Mouse (Mus musculus) liver, embryonic 14.5 days (tissue): ENCODE measurements around the gene Pld1. TPM values are rescaled to one million over a fixed set of nuclear protein-coding genes. Genes with fewer than 3 reads are reported as not detected.

Experiments used
- ATAC-seq: fragments of 200-750 bp; cut with Nextera tagmentation; 2 replicates; pipeline ENCODE4 v1.8.0; 2017; ENCODE audit warnings: moderate number of reproducible peaks, mild to moderate bottlenecking, moderate library complexity; ENCODE audit not compliant: insufficient read depth
- DNase-seq, 3 experiments: peaks; one replicate each; pipeline ENCODE4 v3.0.0-alpha.2; 2012 to 2013; ENCODE audit warnings: low read depth in 3 of 3, low spot score in 3 of 3
- H3K27ac ChIP-seq: fragments of 300-500 bp; sonication (generic); 2 replicates; pipeline ENCODE4 v1.5.1; 2014; ENCODE audit warnings: moderate library complexity, mild to moderate bottlenecking, control low read depth, inconsistent platforms
- H3K27me3 ChIP-seq: fragments of 300-500 bp; sonication (generic); 2 replicates; pipeline ENCODE4 v1.6.1; 2014; ENCODE audit warnings: mild to moderate bottlenecking, low read length, moderate library complexity; ENCODE audit not compliant: control insufficient read depth, insufficient read depth
- H3K36me3 ChIP-seq: fragments of 300-500 bp; sonication (generic); replicated peaks from 2 replicates; pipeline ENCODE4 v1.6.1; 2014; ENCODE audit warnings: low read depth; ENCODE audit not compliant: control insufficient read depth, insufficient read depth
- H3K4me1 ChIP-seq, 2 experiments: fragments of 200-500 bp in 1 of 2; fragments of 300-500 bp in 1 of 2; sonication (generic) in 1 of 2; replicated peaks; 2 replicates each; pipeline ENCODE4 v1.6.1; 2012 to 2014; ENCODE audit warnings: antibody characterized with exemption in 1 of 2, inconsistent platforms in 1 of 2, low read length in 1 of 2; ENCODE audit not compliant: control insufficient read depth in 2 of 2, insufficient read depth in 2 of 2
- H3K4me2 ChIP-seq: fragments of 300-500 bp; sonication (generic); 2 replicates; pipeline ENCODE4 v1.6.1; 2014; ENCODE audit warnings: low read depth, mild to moderate bottlenecking, control low read depth, moderate library complexity
- H3K4me3 ChIP-seq, 2 experiments: fragments of 200-500 bp in 1 of 2; fragments of 300-500 bp in 1 of 2; sonication (generic) in 1 of 2; 2 replicates each; pipeline ENCODE4 v1.5.1; 2012 to 2014; ENCODE audit warnings: low read depth in 2 of 2, low read length in 2 of 2, mild to moderate bottlenecking in 2 of 2, control low read depth in 1 of 2, inconsistent platforms in 1 of 2, moderate library complexity in 1 of 2; ENCODE audit not compliant: insufficient read depth in 1 of 2
- H3K9ac ChIP-seq: fragments of 300-500 bp; sonication (generic); replicated peaks from 2 replicates; pipeline ENCODE4 v1.6.1; 2014; ENCODE audit warnings: mild to moderate bottlenecking, control low read depth, moderate library complexity
- H3K9me3 ChIP-seq: fragments of 300-500 bp; sonication (generic); 2 replicates; pipeline ENCODE4 v1.6.1; 2016; ENCODE audit warnings: low read length, mixed read lengths; ENCODE audit not compliant: control insufficient read depth
- CTCF ChIP-seq: IDR thresholded peaks from 2 replicates; pipeline ENCODE4 v1.5.1; 2016; ENCODE audit warnings: antibody characterized with exemption, low read depth, control low read depth
- EP300 ChIP-seq: IDR thresholded peaks from 2 replicates; pipeline ENCODE4 v1.6.1; 2016; ENCODE audit warnings: antibody characterized with exemption, low read depth
- WGBS: fragments of 180-500 bp; shearing (Covaris S2); extraction: QIAGEN DNeasy Blood & Tissue Kit; methylation state at CpG from one replicate; pipeline ENCODE4 v1.1.7; 2014; ENCODE audit not compliant: insufficient replicate concordance; 5-methylcytosine and 5-hydroxymethylcytosine counted together
- polyA plus RNA-seq, 2 experiments: library from polyadenylated mRNA; depleted of rRNA in 1 of 2; stranded (reverse) in 1 of 2; unstranded in 1 of 2; fragments of >200 nt; fragmentation: Nextera tagmentation in 1 of 2; extraction: Ambion mirVana in 1 of 2; gene quantifications; 2 replicates each; pipeline versions ENCODE4 v1.2.1 to v1.2.3; 2012 to 2014

Pld1 gene
- polyA plus RNA-seq, 2 experiments: 2.9 to 4.4 TPM

GRCm38 (mm10) chr3:28081012-28081411 lies 142.5 kb downstream of the Pld1 start:
- no peak for ATAC-seq
- WGBS: 15% methylated on average over 6 of the region's 6 CpGs

GRCm38 (mm10) chr3:28083218-28083617 lies 144.7 kb downstream of the Pld1 start:
- ATAC-seq: no peak
- Histone ChIP-seq H3K9me3 (no peaks in the 10 kb centered on the region), H3K9ac (no peak overlapping the region), H3K36me3 (no peaks in the 10 kb centered on the region), H3K4me2 (no peak overlapping the region), H3K4me1 (0 out of 4 replicates have a peak, but pooled peaks cover 0 to 2% of the 10 kb centered on the region in 2 experiments), H3K27ac (no peak overlapping the region), H3K4me3 (no peak overlapping the region), H3K27me3 (no peaks in the 10 kb centered on the region)
- 49% methylated on average over 3 of the region's 3 CpGs for WGBS
- DNase-seq: no peak
- no peak for TF ChIP-seq CTCF
- TF ChIP-seq EP300: no peak

More at GRCm38 (mm10) chr3:28081012-28081411, 142.5 kb downstream of the Pld1 start:
- Histone ChIP-seq H3K27ac (no peak overlapping the region), H3K27me3 (no peaks in the 10 kb centered on the region), H3K4me3 (no peak overlapping the region), H3K4me1 (0 out of 4 replicates have a peak, but pooled peaks cover 0 to 2% of the 10 kb centered on the region in 2 experiments), H3K9ac (no peak overlapping the region), H3K9me3 (no peaks in the 10 kb centered on the region), H3K4me2 (no peak overlapping the region), H3K36me3 (no peaks in the 10 kb centered on the region)
- DNase-seq: no peak
- TF ChIP-seq EP300: no peak
- TF ChIP-seq CTCF: no peak

GRCm38 (mm10) chr3:28084281-28084680 lies 145.8 kb downstream of the Pld1 start:
- H3K36me3 ChIP-seq: no peaks in the 10 kb centered on the region
- no peak overlapping the region for H3K4me2 ChIP-seq
- no peak for DNase-seq
- no peaks in the 10 kb centered on the region for H3K27me3 ChIP-seq
- ATAC-seq: no peak
- no peak overlapping the region for H3K4me3 ChIP-seq
- WGBS: 37% methylated on average over 2 of the region's 2 CpGs
- H3K9me3 ChIP-seq: no peaks in the 10 kb centered on the region
- H3K4me1 ChIP-seq: 0 out of 4 replicates have a peak, but pooled peaks cover 0 to 2% of the 10 kb centered on the region in 2 experiments
- no peak for TF ChIP-seq EP300
- no peak for TF ChIP-seq CTCF
- H3K27ac ChIP-seq: no peak overlapping the region
- no peak overlapping the region for H3K9ac ChIP-seq

GRCm38 (mm10) chr3:28091296-28091695 lies 152.8 kb downstream of the Pld1 start:
- ATAC-seq (no peak), DNase-seq (no peak)
- WGBS: 58% methylated on average over 1 of the region's 1 CpGs
- Histone ChIP-seq H3K4me1 (no peaks in the 10 kb centered on the region), H3K27ac (no peak overlapping the region), H3K9ac (no peak overlapping the region), H3K27me3 (no peaks in the 10 kb centered on the region), H3K4me2 (no peak overlapping the region), H3K36me3 (no peaks in the 10 kb centered on the region), H3K9me3 (no peaks in the 10 kb centered on the region), H3K4me3 (no peak overlapping the region)
- TF ChIP-seq CTCF (no peak), EP300 (no peak)

GRCm38 (mm10) chr3:28091741-28092140 lies 153.2 kb downstream of the Pld1 start:
- DNase-seq (no peak), ATAC-seq (no peak)
- Histone ChIP-seq H3K27ac (no peak overlapping the region), H3K4me1 (no peaks in the 10 kb centered on the region), H3K4me2 (no peak overlapping the region), H3K36me3 (no peaks in the 10 kb centered on the region), H3K27me3 (no peaks in the 10 kb centered on the region), H3K4me3 (no peak overlapping the region), H3K9ac (no peak overlapping the region), H3K9me3 (no peaks in the 10 kb centered on the region)
- no peak for TF ChIP-seq EP300
- no peak for TF ChIP-seq CTCF
- 49% methylated on average over 2 of the region's 2 CpGs for WGBS
